ENCODE assay signal across 8 mouse cellular contexts in the genomic region with DNA sequence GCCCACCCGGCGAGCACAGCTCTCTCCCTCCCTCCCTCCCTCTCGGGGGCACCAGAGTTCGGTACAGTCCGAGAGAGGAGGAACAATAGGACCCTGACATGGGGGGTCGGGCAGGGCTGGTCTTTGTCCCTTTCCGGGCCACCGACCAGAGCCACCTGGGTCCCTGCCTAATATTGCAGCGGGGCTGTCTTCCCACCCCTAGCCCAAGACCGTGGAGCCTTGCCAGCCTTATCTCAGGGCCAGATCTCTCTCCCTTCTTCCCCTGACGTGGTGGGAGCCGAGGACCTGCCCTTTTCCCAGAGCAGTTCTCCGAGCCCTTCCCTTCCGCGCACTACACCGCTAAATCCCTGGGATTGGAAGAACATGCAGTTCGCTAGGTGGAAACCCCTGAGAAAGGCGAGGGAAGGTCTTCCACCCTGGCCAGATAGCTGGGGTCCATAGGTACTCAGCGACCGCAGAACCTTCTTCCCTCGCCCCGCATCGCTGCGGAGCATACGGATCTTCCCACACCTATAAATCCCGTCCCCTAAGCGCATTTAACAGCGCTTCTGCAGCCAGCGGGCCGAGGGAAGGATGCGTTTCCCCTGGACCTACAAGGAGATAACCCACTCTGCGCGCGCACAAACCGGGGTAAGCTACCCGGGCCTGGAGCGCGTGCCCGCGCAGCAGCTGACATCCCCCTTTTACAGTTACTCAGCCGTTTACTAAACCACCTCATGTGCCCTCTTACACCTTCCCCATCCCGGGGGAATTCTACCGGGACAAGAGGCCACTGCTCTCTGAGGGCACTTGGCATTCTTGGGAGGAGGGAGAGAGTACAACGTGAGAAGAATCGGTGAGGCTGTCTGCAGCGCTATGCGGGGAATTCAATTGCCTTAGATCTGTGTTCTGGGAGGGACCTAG. TPM values are rescaled to one million over a fixed set of nuclear protein-coding genes. Genes with fewer than 3 reads are reported as not detected.
A peak's percentile ranks its signal among the peaks of the same experiment; 100 is the strongest.
DNase-seq lines count a peak whose midpoint lies in the region; ATAC-seq and TF ChIP-seq lines count a peak whose summit lies in the region.

No protein-coding gene starts in this region.

- TF ChIP-seq CTCF in liver, embryonic 14.5 days (IDR thresholded peaks at IDR 0.05; ENCODE audit: low read depth): no peak

- H3K9ac ChIP-seq in kidney, embryonic 15.5 days: peak overlapping the region; percentile 60
- H3K9ac ChIP-seq in liver, embryonic 14.5 days (replicated peaks): peak overlapping the region; percentile 46
- peak overlapping the region; percentile 78 for H3K9ac ChIP-seq in neural tube, embryonic 12.5 days

- peaks cover 75% of the 10 kb centered on the region for H3K4me1 ChIP-seq in heart, embryonic 10.5 days
- H3K4me1 ChIP-seq in kidney, embryonic 15.5 days: peaks cover 69% of the 10 kb centered on the region
- peaks cover 0 to 17% of the 10 kb centered on the region in 2 experiments; a peak in 2 of 4 replicates for H3K4me1 ChIP-seq in liver, embryonic 14.5 days (replicated peaks; ENCODE audit: control insufficient read depth in 2 of 2, insufficient read depth in 2 of 2, low read length in 1 of 2)
- peaks cover 65% of the 10 kb centered on the region for H3K4me1 ChIP-seq in neural tube, embryonic 12.5 days

- no peak for TF ChIP-seq EP300 in liver, embryonic 14.5 days (IDR thresholded peaks at IDR 0.05; ENCODE audit: low read depth)

- H3K36me3 ChIP-seq in heart, embryonic 10.5 days: no peaks in the 10 kb centered on the region
- no peaks in the 10 kb centered on the region for H3K36me3 ChIP-seq in kidney, embryonic 15.5 days
- H3K36me3 ChIP-seq in liver, embryonic 14.5 days (replicated peaks; ENCODE audit: control insufficient read depth, insufficient read depth, low read depth): no peaks in the 10 kb centered on the region
- H3K36me3 ChIP-seq in neural tube, embryonic 12.5 days: no peaks in the 10 kb centered on the region

- H3K27me3 ChIP-seq in heart, embryonic 10.5 days (ENCODE audit: insufficient read depth, poor library complexity, severe bottlenecking): peaks cover 13% of the 10 kb centered on the region
- H3K27me3 ChIP-seq in kidney, embryonic 15.5 days: peaks cover 20% of the 10 kb centered on the region
- H3K27me3 ChIP-seq in liver, embryonic 14.5 days (ENCODE audit: control insufficient read depth, insufficient read depth, low read length): peaks cover 48% of the 10 kb centered on the region
- no peaks in the 10 kb centered on the region for H3K27me3 ChIP-seq in neural tube, embryonic 12.5 days (replicated peaks)

- WGBS in heart, embryonic 10.5 days: under 1% methylated on average over 47 of the region's 47 CpGs
- under 1% methylated on average over 46 of the region's 47 CpGs for WGBS in kidney, embryonic 15.5 days
- WGBS in liver, embryonic 14.5 days (ENCODE audit: insufficient replicate concordance): 2% methylated on average over 46 of the region's 47 CpGs
- under 1% methylated on average over 45 of the region's 47 CpGs for WGBS in neural tube, embryonic 12.5 days

- peak overlapping the region; percentile 97 for H3K4me2 ChIP-seq in kidney, embryonic 15.5 days
- H3K4me2 ChIP-seq in liver, embryonic 14.5 days (ENCODE audit: low read depth): peak overlapping the region; percentile 88
- peak overlapping the region; percentile 98 for H3K4me2 ChIP-seq in neural tube, embryonic 12.5 days (replicated peaks)

- peak; percentile 44 for DNase-seq in layer of hippocampus, adult 11-12 months (ENCODE audit: low spot score)
- no peak for DNase-seq in layer of hippocampus, adult 9-11 months
- DNase-seq in cerebellum, postnatal 25 days: peak; percentile 81 to 85
- DNase-seq in heart, embryonic 10.5 days (ENCODE audit: low spot score): peak; percentile 87
- no peak for DNase-seq in liver, embryonic 14.5 days (ENCODE audit: low read depth in 3 of 3, low spot score in 3 of 3)
- peak; percentile 59 to 76 for DNase-seq in thymus, postnatal 36 days

- H3K27ac ChIP-seq in heart, embryonic 10.5 days: peak overlapping the region; percentile 93
- H3K27ac ChIP-seq in kidney, embryonic 15.5 days: peak overlapping the region; percentile 87
- H3K27ac ChIP-seq in liver, embryonic 14.5 days: no peak overlapping the region
- H3K27ac ChIP-seq in neural tube, embryonic 12.5 days: peak overlapping the region; percentile 97

- no peak for ATAC-seq in kidney, embryonic 15.5 days (replicated peaks; ENCODE audit: low FRiP score)
- ATAC-seq in liver, embryonic 14.5 days (ENCODE audit: insufficient read depth): peak; percentile 11
- ATAC-seq in neural tube, embryonic 12.5 days (ENCODE audit: low FRiP score, low read depth): peak; percentile 1; the same call in 1 of the 2 replicates

- peak overlapping the region; percentile 86 for H3K4me3 ChIP-seq in heart, embryonic 10.5 days
- H3K4me3 ChIP-seq in kidney, embryonic 15.5 days (replicated peaks): peak overlapping the region; percentile 81
- H3K4me3 ChIP-seq in liver, embryonic 14.5 days (ENCODE audit: insufficient read depth in 1 of 2, low read depth in 2 of 2, low read length in 2 of 2): peak overlapping the region; percentile 64 to 71
- H3K4me3 ChIP-seq in neural tube, embryonic 12.5 days: peak overlapping the region; percentile 92

- no peaks in the 10 kb centered on the region for H3K9me3 ChIP-seq in heart, embryonic 10.5 days
- no peaks in the 10 kb centered on the region for H3K9me3 ChIP-seq in kidney, embryonic 15.5 days (replicated peaks)
- H3K9me3 ChIP-seq in liver, embryonic 14.5 days (ENCODE audit: control insufficient read depth, low read length): no peaks in the 10 kb centered on the region
- no peaks in the 10 kb centered on the region for H3K9me3 ChIP-seq in neural tube, embryonic 12.5 days

RNA-seq across cellular contexts. Expression of a gene that starts 0.9 kb away (rescaled TPM):
- 5.7 and 6.7 TPM in 2 replicates for polyA plus RNA-seq in heart, embryonic 10.5 days (2016; fragmentation: Nextera tagmentation; extraction: Ambion mirVana)
- 7.7 and 8.1 TPM in 2 replicates for polyA plus RNA-seq in kidney, embryonic 15.5 days (2015; fragmentation: Nextera tagmentation; extraction: Ambion mirVana)
- 1.8 TPM in 2 replicates for polyA plus RNA-seq in liver, embryonic 14.5 days (2012; rRNA removed)
- 1.8 TPM in 2 replicates for polyA plus RNA-seq in liver, embryonic 14.5 days (2014; fragmentation: Nextera tagmentation; extraction: Ambion mirVana)
- 14.5 and 20.4 TPM in 2 replicates for polyA plus RNA-seq in neural tube, embryonic 12.5 days (2016; fragmentation: Nextera tagmentation; extraction: Ambion mirVana)

RNA-seq across cellular contexts. Expression of a gene that starts 29.9 kb away (rescaled TPM):
- polyA plus RNA-seq in heart, embryonic 10.5 days (2016; fragmentation: Nextera tagmentation; extraction: Ambion mirVana): 0.28 and 0.64 TPM in 2 replicates
- 0.55 and 1.00 TPM in 2 replicates for polyA plus RNA-seq in kidney, embryonic 15.5 days (2015; fragmentation: Nextera tagmentation; extraction: Ambion mirVana)
- polyA plus RNA-seq in liver, embryonic 14.5 days (2012; rRNA removed): 0.02 and 0.03 TPM in 2 replicates
- not detected in 2 replicates for polyA plus RNA-seq in liver, embryonic 14.5 days (2014; fragmentation: Nextera tagmentation; extraction: Ambion mirVana)
- polyA plus RNA-seq in neural tube, embryonic 12.5 days (2016; fragmentation: Nextera tagmentation; extraction: Ambion mirVana): 2.1 and 2.3 TPM in 2 replicates

RNA-seq across cellular contexts. Expression of a gene that starts 58.0 kb away (rescaled TPM):
- 4.4 and 5.9 TPM in 2 replicates for polyA plus RNA-seq in heart, embryonic 10.5 days (2016; fragmentation: Nextera tagmentation; extraction: Ambion mirVana)
- 10.0 and 10.9 TPM in 2 replicates for polyA plus RNA-seq in kidney, embryonic 15.5 days (2015; fragmentation: Nextera tagmentation; extraction: Ambion mirVana)
- 0.48 and 0.52 TPM in 2 replicates for polyA plus RNA-seq in liver, embryonic 14.5 days (2012; rRNA removed)
- polyA plus RNA-seq in liver, embryonic 14.5 days (2014; fragmentation: Nextera tagmentation; extraction: Ambion mirVana): 0.11 and 0.13 TPM in 2 replicates
- 12.7 and 19.0 TPM in 2 replicates for polyA plus RNA-seq in neural tube, embryonic 12.5 days (2016; fragmentation: Nextera tagmentation; extraction: Ambion mirVana)

Comparison
In these comparisons a context has a peak if more than half of its experiments do, and no peak if none do; other contexts are left out.
1. DNase-seq: peak in layer of hippocampus, adult 11-12 months (single experiment), cerebellum, postnatal 25 days (2 of 2), heart, embryonic 10.5 days (single experiment) and thymus, postnatal 36 days (2 of 2); none in layer of hippocampus, adult 9-11 months (single experiment) and liver, embryonic 14.5 days (0 of 3).
2. Peak in every context shown above with its lines, with median percentiles within 50 percentile points of each other: H3K4me3 ChIP-seq, H3K4me2 ChIP-seq and H3K9ac ChIP-seq.